ENCODE assay signal across 8 mouse cellular contexts in the genomic region with DNA sequence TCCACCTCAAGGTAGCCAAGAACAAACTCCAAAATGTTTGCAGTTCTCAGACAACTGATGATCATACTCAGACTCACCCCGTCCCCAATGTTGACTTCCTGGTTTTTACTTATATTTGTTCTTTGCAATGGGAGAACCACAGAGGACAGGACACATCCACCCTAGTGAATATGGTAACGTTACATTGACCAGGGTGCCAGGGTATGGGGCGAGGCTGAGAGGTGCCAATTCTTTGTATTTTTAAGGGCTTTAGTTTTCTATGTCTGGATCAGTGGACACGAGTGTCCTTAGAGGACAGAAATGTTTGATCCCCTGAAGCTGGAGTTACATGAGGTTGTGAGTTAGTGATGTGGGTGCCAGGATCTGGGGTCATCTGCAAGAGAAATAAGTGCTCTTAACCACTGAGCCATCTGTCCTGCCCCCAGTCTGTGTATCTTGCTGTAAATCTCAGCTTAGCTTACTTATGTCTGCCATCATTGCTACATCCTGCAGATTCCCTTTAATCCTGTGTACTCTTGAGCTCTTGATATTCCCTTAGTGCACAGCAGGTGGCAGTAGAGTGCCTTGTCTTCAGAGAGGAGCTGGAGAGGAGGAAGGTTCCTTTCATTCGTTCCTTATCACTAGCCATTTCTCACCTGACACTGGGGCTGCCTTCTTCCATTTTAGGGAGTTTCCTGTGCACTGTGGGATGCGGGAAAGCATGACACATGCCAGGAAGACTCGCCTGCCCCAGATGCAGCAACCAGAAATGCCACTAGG. TPM values are rescaled to one million over a fixed set of nuclear protein-coding genes. Genes with fewer than 3 reads are reported as not detected.
A peak's percentile ranks its signal among the peaks of the same experiment; 100 is the strongest.
DNase-seq lines count a peak whose midpoint lies in the region; ATAC-seq and TF ChIP-seq lines count a peak whose summit lies in the region.

No protein-coding gene starts in this region.

- no peak overlapping the region for H3K27ac ChIP-seq in embryonic facial prominence, embryonic 12.5 days
- H3K27ac ChIP-seq in kidney, embryonic 14.5 days (ENCODE audit: low read depth, low read length): no peak overlapping the region
- H3K27ac ChIP-seq in limb, embryonic 14.5 days (replicated peaks; ENCODE audit: low read depth, low read length): no peak overlapping the region

- H3K9me3 ChIP-seq in embryonic facial prominence, embryonic 12.5 days: peaks cover 3% of the 10 kb centered on the region; the same call in 1 of the 2 replicates
- no peaks in the 10 kb centered on the region; the same call in 1 of the 2 replicates for H3K9me3 ChIP-seq in kidney, embryonic 14.5 days (ENCODE audit: control insufficient read depth, low read length)
- no peaks in the 10 kb centered on the region; the same call in 1 of the 2 replicates for H3K9me3 ChIP-seq in limb, embryonic 14.5 days (ENCODE audit: control insufficient read depth, low read length)

- no peak overlapping the region for H3K4me3 ChIP-seq in embryonic facial prominence, embryonic 12.5 days
- no peak overlapping the region for H3K4me3 ChIP-seq in kidney, embryonic 14.5 days (ENCODE audit: low read length)
- no peak overlapping the region for H3K4me3 ChIP-seq in limb, embryonic 14.5 days (replicated peaks; ENCODE audit: low read length)

- H3K4me1 ChIP-seq in embryonic facial prominence, embryonic 12.5 days: no peaks in the 10 kb centered on the region
- no peaks in the 10 kb centered on the region for H3K4me1 ChIP-seq in kidney, embryonic 14.5 days (ENCODE audit: control insufficient read depth, insufficient read depth, low read length)
- no peaks in the 10 kb centered on the region for H3K4me1 ChIP-seq in limb, embryonic 14.5 days (ENCODE audit: control insufficient read depth, insufficient read depth, low read length)

- H3K36me3 ChIP-seq in embryonic facial prominence, embryonic 12.5 days: peaks cover 11% of the 10 kb centered on the region
- H3K36me3 ChIP-seq in kidney, embryonic 14.5 days (ENCODE audit: control insufficient read depth, insufficient read depth, low read length): peaks cover 6% of the 10 kb centered on the region; the same call in 1 of the 2 replicates
- H3K36me3 ChIP-seq in limb, embryonic 14.5 days (ENCODE audit: control insufficient read depth, insufficient read depth, low read length): peaks cover 10% of the 10 kb centered on the region

- peak; percentile 44 for DNase-seq in 3134 (ENCODE audit: extremely low read depth, insufficient read length, low spot score)
- DNase-seq in adrenal gland, postnatal 14 days: peak; percentile 85
- DNase-seq in heart, adult 9 months (ENCODE audit: low spot score in 2 of 2): peak; percentile 57 to 79
- peak; percentile 75 for DNase-seq in limb, embryonic 14.5 days (ENCODE audit: low spot score)
- DNase-seq in monocyte, adult 2 months (ENCODE audit: low read depth in 1 of 2, low spot score in 2 of 2): peak; percentile 18 to 43
- peak; percentile 39 to 56 for DNase-seq in spleen, postnatal 14 days (ENCODE audit: low spot score in 2 of 2)

- no peak overlapping the region for H3K9ac ChIP-seq in embryonic facial prominence, embryonic 12.5 days
- H3K9ac ChIP-seq in kidney, embryonic 14.5 days (ENCODE audit: low read depth, low read length): no peak overlapping the region
- H3K9ac ChIP-seq in limb, embryonic 14.5 days (ENCODE audit: low read depth, low read length, severe bottlenecking): no peak overlapping the region

- H3K4me2 ChIP-seq in embryonic facial prominence, embryonic 12.5 days (replicated peaks): no peak overlapping the region
- no peak overlapping the region for H3K4me2 ChIP-seq in kidney, embryonic 14.5 days (replicated peaks; ENCODE audit: low read depth, low read length)
- H3K4me2 ChIP-seq in limb, embryonic 14.5 days (replicated peaks; ENCODE audit: low read depth, low read length, severe bottlenecking): no peak overlapping the region

- 0 out of 2 replicates have a peak, but pooled peaks have one; percentile 36 for ATAC-seq in embryonic facial prominence, embryonic 12.5 days (ENCODE audit: insufficient number of reproducible peaks, insufficient read depth, low FRiP score, low TSS enrichment)
- ATAC-seq in kidney, embryonic 14.5 days (ENCODE audit: low FRiP score, low TSS enrichment): peak; percentile 73; the same call in 1 of the 2 replicates
- peak; percentile 53; the same call in 1 of the 2 replicates for ATAC-seq in limb, embryonic 14.5 days (ENCODE audit: low FRiP score, low read depth)

- no peaks in the 10 kb centered on the region for H3K27me3 ChIP-seq in embryonic facial prominence, embryonic 12.5 days
- no peaks in the 10 kb centered on the region for H3K27me3 ChIP-seq in kidney, embryonic 14.5 days (ENCODE audit: control insufficient read depth, insufficient read depth, low read length)
- H3K27me3 ChIP-seq in limb, embryonic 14.5 days (ENCODE audit: control insufficient read depth, insufficient read depth, low read length): no peaks in the 10 kb centered on the region

- TF ChIP-seq POLR2A in limb, embryonic 14.5 days (IDR thresholded peaks at IDR 0.05; ENCODE audit: borderline replicate concordance, extremely low read depth, insufficient read depth, insufficient read length): no peak

- 34% methylated on average over 7 of the region's 7 CpGs for WGBS in embryonic facial prominence, embryonic 12.5 days
- WGBS in kidney, embryonic 14.5 days: 38% methylated on average over 7 of the region's 7 CpGs
- 38% methylated on average over 7 of the region's 7 CpGs for WGBS in limb, embryonic 14.5 days

RNA-seq across cellular contexts. Expression of a gene that starts 28.9 kb away (rescaled TPM):
- 45.4 and 51.4 TPM in 2 replicates for total RNA-seq in adrenal gland, postnatal 14 days (2021)
- polyA plus RNA-seq in embryonic facial prominence, embryonic 12.5 days (2016; fragmentation: Nextera tagmentation; extraction: Ambion mirVana): 31.9 and 33.8 TPM in 2 replicates
- 15.3 and 20.9 TPM in 2 replicates for polyA plus RNA-seq in kidney, embryonic 14.5 days (2014; fragmentation: Nextera tagmentation; extraction: Ambion mirVana)
- 45.9 and 55.3 TPM in 2 replicates for polyA plus RNA-seq in limb, embryonic 14.5 days (2012; rRNA removed)
- polyA plus RNA-seq in limb, embryonic 14.5 days (2014; fragmentation: Nextera tagmentation; extraction: Ambion mirVana): 13.7 and 14.4 TPM in 2 replicates

RNA-seq across cellular contexts. Expression of a gene that starts 45.2 kb away (rescaled TPM):
- total RNA-seq in adrenal gland, postnatal 14 days (2021): 21.5 and 23.0 TPM in 2 replicates
- polyA plus RNA-seq in embryonic facial prominence, embryonic 12.5 days (2016; fragmentation: Nextera tagmentation; extraction: Ambion mirVana): 80.2 and 80.4 TPM in 2 replicates
- polyA plus RNA-seq in kidney, embryonic 14.5 days (2014; fragmentation: Nextera tagmentation; extraction: Ambion mirVana): 59.7 and 70.8 TPM in 2 replicates
- 50.6 and 73.3 TPM in 2 replicates for polyA plus RNA-seq in limb, embryonic 14.5 days (2012; rRNA removed)
- 54.2 and 62.5 TPM in 2 replicates for polyA plus RNA-seq in limb, embryonic 14.5 days (2014; fragmentation: Nextera tagmentation; extraction: Ambion mirVana)

Comparison
In these comparisons a context has a peak if more than half of its experiments do, and no peak if none do; other contexts are left out.
1. DNase-seq: peak in every context shown above with its lines; median percentile 85 in adrenal gland, postnatal 14 days; 75 in limb, embryonic 14.5 days; 68 in heart, adult 9 months; 48 in spleen, postnatal 14 days; 44 in 3134; 30 in monocyte, adult 2 months.